Mouse (Mus musculus) retina, embryonic 14.5 days (tissue): ENCODE data around the gene Jmjd1c.
"Not testable (repeated sequence)": the region's sequence is repeated elsewhere in the genome, so short reads cannot be mapped to it uniquely, and the experiment has no call there.

Experiments
- DNase-seq: peaks from one replicate; pipeline ENCODE4 v3.0.0-alpha.2; 2015; ENCODE audit warnings: low spot score

The Jmjd1c gene

DNA sequence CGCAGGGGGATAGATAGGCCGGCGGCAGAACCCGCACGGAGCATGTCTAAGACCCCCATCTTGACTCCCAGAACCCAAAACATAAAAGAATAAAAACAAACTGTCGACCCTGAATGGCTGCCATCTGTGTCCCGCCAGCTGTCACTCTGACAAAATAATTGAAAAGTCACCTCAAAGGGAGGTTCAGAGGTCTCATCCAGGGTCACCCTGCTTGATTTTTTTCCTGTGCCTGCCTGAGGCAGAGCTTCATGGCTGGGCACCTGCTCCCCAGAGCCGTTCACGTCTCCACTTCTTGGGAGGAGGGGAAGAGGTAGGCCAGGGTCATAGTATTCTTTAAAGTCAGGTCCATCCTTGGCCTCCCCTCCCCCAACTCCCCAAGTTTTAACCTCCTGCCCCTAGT, 8.6 kb downstream of the Jmjd1c start:
- DNase-seq = no peak

DNA sequence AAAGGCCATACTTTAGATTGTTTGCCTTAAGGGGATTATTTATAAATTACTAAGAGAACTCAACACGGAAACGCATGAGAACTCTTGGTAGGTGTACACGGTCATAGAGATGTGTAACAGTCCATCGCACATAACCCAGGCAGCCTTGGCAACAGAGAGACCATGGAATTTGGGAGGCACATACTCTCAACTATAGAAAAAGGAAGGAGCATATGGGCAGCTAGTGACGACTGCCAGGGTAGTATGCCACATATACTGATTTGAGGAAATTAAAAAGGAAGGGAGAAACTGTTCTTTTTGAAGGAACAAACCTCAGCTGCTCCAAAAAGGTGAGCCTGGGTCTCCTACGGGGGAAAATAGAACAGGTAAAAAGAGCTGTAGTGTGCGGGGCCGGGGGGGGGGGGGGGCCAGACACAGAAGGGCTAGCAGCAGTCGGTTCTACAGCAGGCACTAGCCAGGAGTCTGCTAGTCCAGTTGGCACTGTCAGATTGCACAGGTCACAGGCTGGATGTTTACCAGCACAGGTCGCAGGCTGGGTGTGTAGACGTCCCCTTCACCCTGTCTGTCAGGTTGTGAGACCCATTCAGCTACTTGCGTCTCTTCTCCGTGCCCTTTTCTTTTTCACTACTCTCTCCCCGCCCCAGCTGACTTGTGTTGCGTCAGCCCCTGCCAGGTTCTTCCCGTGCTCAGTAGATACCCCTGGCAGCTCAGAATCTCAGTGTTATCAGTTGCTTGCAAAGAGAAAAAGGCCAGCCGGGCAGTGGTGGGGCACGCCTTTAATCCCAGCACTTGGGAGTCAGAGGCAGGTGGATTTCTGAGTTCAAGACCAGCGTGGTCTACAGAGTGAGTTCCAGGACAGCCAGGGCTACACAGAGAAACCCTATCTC, 9.6 kb downstream of the Jmjd1c start:
- no peak for DNase-seq

DNA sequence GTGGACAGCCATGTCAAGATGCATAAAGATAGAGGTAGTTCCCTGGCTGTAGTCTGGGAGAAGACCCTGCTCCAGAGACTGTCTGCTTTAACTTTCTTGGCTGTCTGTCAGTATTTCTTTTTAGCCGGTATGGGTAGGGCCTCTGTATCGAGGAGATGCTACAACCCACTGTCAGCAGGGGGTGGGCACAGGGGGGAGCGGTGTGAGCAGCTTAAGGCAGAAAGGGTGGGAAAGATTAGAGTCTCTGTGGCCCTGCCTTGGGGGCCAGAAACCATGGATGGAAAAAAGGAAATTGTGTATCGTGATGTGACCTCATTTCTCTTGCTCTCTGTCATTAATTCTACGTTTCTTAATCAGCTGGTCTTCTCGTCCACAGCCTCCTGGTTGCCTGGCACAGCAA, 10.5 kb downstream of the Jmjd1c start:
- no peak for DNase-seq

DNA sequence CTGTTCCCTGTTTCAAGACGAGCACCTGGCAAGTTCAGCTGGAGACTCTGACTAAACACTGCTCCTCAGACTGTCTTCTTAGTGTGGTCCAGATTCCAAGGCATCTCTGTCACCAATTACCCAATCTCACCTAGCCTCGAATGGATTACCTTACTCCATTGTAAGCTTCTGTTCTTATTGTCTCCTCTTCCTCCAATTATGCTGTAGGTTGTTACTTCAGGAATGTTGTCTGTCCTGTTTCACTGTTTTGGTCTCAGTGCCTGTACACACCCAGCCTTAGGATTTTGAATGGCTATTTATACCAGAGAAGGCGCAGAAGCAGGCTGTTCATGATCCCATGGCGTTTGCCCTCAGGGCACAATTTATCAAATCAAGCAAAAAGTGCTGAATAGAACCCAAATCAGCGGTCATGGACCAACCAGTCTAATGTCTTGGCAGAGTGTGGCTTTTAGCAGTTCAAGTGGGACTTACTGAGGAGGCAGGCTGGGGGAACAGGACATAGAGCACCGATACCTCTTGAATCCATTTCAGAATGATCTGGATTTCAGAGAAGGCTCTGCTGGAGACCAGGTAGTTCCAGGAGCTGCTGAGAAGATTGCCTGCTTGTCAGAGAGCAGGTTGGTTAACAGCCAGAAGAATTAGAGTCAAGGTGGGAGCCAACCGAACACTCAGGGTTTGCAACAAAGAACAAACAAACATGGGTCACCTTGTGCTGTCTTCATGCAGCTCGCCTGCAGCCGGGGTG, 11.3 kb downstream of the Jmjd1c start:
- DNase-seq = no peak

DNA sequence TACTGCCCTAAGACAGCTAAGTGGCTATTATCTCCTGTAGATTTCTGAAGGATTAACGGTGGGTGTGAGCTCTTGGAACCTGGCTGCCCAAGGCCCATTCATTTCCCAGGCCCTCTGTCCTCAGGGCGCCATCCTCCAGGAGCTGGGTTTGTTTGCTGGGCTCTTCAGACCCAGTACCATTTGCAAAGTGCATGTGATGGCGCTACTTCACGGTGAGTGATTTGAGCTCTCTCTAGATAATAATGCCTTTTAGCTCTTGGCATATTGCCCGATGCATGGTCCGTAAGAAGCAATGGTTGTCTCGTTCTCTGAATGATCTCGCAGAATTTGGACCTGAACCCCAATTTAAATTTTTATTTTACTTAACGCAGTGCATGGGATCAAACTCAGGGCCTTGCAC, 12.2 kb downstream of the Jmjd1c start:
- no peak for DNase-seq

DNA sequence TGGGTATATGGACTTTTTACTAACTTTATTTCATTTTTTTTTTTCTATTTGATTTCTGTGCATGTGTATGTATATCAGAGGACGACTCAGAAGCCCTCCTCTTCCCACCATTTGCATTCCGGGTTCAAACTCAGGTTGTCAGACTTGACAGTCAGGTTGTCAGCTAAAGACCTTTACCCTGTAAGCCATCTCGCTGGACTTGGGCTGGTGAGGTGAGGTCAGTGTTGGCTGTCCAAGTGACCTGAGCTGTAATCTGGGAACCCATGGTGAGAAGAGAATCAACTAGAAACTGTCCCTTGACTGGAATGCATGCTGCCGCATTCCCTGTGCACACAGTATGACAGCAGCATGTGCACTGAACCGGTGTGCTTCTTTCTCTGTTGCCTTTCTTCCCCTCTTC, 13.7 kb downstream of the Jmjd1c start:
- DNase-seq = no peak

DNA sequence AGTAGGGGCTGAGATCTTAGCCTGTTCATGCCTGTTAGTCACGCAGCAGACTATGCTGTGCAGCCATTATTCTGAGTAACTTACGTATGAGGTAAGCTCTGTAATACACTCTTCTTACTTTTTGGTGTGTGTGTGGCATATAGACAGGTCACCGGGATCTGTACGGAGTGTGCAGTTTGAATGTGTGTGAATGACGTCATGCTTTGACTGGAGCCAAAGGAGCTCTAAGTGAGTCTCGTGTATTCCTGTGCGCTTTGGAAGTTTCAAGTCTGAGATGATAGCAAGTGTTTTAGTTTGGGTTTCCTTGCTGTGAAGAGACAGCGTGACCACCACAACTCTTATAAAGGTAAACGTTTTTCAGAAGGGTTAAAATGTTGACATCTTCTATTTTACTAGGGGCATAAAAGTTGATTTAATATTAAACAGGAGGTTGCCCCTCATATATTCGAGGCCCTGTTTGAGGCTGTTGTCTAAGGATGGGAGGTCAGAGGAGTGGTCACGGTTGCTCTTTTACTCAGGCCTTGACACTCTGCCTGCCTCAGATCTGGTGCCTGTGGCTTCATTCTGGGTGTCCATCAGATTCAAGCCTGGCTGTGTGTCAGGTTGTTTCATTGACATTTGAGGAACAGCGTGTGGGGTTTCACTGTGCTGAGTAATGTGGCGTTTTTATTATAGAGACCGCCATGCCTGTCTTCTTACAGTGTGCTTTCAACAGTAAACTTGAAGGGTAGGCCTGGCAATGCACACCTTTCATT, 15.3 kb downstream of the Jmjd1c start:
- no peak for DNase-seq

DNA sequence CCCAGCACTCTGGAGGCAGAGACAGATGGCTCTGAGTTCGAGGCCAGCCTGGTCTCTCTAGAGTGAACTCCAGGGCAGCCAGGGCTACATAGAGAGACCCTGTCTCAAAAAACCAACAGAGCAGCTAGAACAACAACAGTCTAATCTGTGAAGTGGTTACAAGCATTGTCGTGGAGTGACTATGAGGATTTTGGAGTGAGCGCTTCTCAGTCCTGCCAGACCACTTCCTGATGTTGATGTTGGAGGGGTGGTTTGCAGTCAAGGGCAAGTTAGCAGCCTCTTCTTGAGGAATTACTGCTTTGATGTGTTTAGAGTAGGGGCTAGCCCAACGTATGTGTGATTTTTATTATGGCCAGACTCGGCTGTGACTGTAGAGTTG, 15.9 kb downstream of the Jmjd1c start:
- DNase-seq = no peak

DNA sequence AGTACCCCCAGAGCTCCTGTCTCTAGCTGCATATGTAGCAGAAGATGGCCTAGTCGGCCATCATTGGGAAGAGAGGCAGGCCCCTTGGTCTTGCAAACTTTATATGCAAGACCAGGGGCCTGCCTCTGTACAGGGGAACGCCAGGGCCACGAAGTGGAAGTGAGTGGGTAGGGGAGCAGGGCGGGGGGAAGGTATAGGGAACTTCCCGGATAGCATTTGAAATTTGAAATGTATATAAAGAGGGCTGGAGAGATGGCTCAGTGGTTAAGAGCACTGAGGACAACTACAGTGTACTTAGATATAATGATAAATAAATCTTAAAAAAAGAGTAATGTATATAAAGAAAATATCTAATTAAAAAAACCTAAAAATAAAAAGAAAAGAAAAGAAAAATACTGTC, 17.0 kb downstream of the Jmjd1c start:
- DNase-seq = not testable (repeated sequence)

DNA sequence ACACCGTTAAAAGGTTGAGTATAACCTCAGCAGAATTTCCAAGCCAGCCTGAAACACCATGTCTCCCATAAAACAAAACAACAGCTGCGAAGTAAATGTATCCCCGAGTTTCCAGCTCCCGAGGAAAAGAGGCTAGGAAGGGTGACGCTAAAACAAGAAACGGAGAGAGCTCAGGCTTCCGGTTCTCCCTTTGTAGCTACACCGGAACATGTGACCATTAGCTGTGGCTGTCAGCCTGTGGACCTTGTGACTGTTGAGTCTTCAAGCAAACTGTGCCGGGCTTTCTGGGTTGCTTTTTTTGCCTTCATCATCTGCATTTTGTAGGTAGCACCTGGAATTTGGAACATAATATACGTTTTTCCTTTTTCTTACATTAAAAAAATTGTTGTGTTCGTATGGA, 17.9 kb downstream of the Jmjd1c start:
- no peak for DNase-seq

DNA sequence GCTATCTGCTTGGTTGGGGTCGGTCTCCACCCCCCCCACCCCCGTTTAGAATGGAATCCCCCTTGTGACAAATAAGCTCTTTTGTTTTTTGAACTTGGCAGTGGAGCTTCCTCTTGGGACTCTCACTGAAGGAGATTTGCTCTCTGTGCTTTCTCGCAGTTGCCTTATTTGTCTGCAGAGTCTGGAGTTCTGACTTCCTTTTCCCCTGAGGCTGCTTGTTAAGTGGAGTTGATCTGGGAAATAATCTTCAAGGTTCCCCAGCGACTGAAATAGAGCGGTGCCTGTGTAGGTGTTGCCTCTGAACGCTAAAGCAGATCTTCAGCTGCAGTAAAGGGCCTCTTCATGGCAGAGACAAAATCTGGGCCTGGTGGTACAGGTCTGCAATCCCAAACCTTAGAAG, 19.2 kb downstream of the Jmjd1c start:
- DNase-seq = no peak

DNA sequence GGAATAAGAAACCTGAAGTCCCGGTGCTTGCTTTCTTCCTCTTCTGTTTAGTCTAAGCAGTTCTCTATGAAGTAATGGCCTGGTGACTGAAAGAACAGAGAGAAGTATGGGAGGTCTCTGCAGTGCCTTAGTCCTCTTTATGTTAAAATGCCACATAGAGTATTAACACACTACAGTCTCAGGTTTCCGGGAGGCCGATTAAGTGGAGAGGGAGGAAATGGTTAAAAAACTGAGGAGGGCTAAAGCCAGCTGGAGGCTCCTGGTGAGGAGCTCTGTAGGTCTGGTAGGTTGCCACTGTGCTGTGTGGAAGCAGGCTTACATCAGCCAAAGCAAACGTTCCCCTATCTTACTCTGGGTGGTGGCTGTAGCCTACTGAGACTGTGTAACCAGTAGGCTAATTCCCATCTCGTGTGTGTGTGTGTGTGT, 19.8 kb downstream of the Jmjd1c start:
- no peak for DNase-seq

DNA sequence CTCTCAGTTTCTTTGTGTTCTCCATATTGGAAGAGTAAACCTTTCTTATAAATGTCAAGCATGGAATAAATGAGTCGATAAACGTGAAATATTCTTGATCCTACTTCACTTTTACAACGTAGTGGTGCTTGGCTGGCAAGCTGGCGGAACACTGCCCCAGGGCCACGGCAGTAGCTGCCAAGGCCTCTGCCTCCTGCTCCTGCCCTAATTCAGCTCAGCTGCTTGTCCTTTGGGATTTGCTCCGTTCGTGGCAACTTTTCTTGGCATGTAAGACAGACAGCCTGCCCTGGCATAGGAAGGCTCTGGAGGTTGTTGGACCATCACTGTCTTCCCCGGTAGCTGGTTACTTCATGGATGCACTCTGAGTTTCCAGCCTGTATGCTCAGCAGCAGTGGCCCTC, 20.3 kb downstream of the Jmjd1c start:
- DNase-seq = no peak

DNA sequence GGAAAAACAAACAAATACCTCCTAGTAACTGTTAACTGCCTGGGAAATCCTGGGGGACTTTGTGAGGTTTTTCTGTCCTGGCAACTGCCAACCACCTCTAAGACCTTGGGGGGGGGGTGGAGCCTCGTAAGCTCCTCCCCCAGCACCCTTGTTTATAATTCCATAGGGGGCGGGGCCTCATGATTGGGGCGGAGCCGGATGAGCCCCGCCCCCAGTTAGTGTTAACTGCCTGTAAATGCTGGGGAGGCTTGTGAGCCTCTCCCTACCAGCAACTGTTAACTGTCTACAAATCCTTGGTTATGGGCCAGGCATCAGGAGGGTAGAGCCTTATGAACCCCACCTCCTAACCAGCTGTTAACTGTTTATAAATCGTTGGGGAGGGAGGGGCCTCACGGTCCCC, 23.4 kb downstream of the Jmjd1c start:
- DNase-seq = no peak

DNA sequence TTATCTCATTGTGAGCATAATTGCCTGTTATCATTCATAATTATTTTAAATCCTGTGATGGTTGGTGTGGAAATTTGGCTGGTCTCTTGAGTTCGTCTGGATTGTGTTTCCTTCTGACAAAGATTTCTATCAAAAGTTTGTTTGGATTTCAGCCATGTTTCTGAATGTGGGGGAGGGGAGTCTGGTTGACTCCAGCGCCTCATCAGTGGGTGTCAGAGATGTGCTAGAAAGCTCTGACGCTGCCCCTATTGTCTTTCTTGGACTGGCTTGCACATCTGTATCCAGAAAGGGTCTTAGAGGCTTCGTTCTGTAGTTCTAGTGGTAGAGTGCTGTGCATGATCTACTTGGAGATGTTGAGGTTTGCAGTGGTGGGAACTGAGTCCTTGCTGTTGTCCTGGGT, 24.3 kb downstream of the Jmjd1c start:
- DNase-seq = no peak

DNA sequence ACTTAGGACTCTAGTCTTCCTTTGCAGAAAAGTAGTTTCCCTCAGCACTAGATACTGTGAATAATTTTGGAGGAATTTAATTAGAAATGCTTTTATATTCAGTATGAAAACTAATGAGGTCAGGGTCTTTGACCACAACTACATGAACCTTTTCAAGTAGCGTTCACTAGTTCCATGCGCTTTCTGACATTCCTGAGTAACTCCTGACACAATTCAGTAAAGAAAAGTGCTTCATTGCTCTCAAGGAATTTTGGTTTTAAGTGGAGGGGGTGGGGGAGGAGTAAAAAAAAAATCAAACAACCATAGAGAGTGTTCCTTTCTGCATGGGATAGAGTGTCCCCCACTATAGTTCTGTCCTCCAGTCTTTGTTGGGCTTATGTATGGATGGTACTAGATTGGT, 24.7 kb downstream of the Jmjd1c start:
- no peak for DNase-seq

DNA sequence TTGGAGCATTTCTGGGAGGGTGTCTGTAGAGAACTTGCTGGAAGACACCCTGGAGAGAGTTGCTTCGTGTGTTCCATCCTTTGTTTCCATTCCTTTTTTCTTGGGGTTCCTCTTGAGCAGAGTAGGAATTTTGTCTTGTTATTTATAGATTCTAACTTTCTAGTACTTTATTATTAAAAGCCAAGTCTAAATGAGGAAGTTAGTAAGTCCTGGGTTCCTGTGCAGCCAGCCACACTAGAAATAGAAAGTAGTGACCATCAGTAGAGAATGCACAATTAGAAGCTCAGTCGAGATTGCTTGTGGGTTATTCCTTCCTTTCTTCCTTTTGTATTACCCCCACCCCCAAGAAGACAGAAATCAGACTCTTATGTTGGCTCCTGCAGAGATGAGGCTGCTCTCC, 27.8 kb downstream of the Jmjd1c start:
- no peak for DNase-seq

DNA sequence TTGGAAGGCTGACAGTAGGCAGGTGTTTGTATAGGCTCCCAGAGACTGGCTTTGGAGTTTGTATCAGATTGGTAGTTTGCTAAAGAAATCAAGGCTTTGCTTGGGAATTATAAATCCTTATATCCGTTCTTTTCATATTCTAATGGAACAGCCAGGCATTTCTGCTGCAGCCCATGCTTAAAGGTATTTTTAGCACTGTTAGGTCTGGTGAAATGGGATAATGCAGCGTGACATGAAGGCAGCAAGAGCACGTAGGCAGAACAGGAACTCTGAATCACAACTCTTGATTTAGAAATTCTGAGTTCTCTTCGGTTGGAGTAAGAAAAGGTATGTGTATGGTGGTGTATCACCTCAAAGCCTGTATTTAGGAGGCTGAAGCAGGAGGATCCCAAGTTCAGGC, 28.2 kb downstream of the Jmjd1c start:
- no peak for DNase-seq

DNA sequence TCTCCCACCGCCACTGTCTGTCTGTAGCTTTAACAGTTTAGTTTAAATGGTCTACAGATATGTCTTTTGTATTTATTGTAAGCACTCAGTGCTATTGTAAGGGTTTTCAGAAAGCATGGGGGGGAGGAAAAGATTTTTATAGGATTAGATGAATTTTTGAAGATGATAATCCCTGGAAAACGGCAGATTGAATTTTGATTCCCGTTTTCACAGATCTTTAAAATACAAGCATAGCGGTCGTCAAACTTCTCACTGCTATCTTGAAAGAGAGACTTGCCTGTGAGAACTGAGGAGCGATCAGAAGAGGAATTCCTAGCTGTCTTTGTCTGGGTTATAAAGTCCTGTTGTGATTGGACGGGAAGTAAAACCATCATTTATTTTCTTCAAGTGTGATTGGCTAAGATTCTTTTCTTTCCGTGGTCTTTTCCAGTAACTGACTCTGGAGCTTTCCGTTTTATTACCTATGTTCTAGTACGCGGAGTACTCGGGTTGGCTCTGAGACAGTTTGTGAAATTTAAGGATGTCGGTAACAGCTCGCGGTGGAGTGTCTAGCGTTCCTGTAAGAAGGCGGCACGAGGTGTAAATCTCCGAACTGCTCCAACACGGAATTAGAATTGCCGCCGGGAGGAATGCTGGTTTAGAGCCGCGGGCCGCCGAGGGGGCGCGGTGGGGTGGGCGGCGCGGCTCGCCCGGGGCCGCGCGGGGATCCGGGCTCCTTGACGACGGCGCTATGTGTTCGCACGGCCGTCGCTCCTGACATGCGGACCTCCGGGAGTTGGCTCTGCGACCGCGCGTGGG, 30.3 kb downstream of the Jmjd1c start:
- DNase-seq = peak; percentile 60

DNA sequence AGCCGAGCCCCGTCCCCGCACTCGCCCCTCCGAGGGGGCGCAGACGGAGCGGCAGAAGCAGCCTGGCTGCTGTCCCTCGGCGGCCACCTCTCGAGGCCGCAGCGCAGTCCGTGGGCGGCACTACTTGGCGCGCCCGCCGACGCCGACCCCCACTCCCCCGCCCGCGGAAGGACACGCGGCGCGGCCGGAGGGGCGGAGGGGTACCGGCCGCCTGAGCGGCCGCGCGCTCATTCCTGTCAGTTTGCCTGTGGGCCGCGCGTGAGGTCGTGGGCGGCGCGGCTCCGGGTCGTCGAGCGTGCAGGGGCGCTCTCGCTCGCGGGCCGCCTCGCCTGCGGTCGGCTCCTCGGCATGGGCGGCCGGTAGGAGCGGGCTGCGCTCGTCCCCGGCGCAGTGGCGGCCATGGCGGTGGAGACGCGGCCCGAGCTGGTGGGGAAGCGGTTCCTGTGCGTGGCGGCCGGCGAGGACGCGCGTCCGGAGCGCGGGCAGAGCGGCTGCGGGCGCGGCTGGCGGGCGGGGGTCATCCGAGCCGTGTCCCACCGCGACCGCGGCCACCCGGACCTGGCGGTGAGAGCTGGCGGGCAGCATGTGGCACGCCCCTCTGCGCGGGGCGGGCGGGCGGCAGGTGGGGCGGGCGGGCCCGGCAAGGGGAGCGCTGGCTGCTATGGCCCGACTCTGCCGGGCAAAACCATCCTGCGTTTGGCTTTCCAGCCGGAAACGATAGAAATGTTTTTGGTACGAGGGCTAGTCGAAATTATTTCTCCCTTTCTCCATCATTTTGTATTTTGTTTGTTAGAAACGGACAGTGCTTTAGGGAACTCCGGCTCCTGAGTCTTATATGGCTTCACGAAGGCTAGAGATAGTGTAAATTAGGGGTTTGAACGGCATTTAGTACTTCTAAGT, 31.2 kb downstream of the Jmjd1c start:
- DNase-seq = peak; percentile 76

DNA sequence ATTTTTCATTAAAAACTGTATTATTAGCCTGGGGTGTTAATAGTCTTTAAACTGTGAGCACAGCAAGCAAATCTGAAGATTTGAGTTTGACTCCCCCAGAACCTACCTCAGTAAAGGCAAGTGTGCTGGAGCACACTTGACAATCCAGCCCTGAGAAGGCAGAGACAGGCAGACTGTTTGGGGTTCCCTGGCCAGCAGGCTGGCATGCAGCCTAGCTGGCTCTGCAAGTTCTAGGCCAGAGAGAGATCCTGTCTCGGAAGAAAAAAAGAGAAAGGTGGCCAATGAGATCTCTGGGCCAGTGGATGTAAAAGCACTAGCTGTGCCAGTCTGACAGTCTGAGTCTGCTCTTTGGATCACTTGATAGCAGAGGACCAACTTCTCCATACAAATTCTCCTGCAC, 33.6 kb downstream of the Jmjd1c start:
- no peak for DNase-seq
